Mouse (Mus musculus) c-Kit-negative CD71-positive TER-119-positive erythroid progenitor cells, embryonic 14.5 days (primary cell): ENCODE results near the gene Gpx4.
"Not testable (repeated sequence)": the region's sequence is repeated elsewhere in the genome, so short reads cannot be mapped to it uniquely, and the experiment has no call there.

Experiments
- DNase-seq: peaks from one replicate; pipeline ENCODE4 v3.0.0-alpha.2; 2013; ENCODE audit warnings: low read depth, low spot score

Gpx4 gene

DNA sequence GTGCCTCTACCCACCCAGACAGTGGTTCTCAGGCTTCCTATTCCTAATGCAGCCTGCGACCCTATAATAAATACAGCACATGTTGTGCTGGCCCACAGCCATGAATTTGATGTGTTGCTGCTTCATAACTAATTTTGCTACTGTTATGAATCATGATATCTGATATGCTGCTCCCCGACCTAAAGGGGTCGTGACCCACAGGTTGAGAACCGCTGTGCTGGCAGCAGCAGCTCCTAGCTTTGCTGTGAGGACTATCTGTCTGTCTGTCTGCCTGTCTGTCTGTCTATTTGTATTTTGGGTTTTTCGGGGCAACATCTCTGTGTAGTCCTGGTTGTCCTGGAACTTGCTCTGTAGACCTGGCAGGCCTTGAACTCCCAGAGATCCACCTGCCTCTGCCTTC lies 23.2 kb upstream of the Gpx4 start:
- DNase-seq = no peak

DNA sequence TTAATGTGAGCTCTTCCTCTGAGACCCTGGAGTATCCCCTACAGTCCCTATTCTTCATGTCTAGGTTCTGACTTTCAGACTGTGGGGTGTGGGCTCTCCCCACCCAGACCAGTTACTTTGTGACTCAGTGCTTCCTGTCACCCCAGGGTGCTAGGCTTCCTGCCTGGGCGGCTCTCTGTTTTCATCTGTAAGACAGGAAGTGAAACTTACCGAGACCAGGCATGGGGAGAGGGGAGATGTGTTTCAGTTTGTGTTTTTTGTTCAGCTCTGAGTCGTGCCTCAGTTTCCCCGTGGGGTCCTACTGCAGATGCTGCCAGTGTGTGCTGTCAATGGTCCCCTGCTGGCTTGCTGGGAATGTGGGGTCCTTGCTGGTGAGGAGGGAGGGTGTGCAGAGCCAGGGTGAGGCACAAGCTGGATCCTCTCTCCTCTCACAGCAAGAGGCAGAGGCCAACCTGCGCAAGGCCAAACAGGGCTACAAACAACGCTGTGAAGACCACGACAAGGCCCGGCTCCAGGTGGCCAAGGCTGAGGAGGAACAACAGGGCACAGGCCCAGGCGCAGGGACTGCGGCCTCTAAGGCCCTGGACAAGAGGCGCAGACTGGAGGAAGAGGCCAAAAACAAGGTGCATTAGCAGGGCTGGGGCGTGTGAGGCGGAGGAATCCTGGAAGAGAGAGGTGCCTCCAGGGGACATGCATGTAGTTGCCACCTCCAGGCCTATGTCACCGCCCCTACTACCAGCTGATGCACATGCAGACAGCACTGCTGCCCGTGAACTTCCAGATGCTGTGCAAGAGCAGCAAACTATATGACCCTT lies 22.5 kb upstream of the Gpx4 start:
- no peak for DNase-seq

DNA sequence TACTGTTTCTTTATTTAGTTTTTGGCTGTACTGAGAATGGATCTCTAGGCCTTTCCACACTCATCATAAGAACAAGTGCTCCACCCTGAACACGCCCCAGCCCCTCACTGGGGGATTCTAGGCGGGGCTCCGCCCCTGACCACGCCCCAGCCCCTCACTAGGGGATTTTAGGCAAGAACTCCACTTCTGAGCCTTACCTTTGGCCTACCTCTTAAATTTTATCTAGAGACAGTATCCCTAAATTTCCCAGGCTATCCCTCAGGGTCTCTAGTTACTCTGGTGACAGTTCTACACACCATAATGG lies 22.0 kb upstream of the Gpx4 start:
- DNase-seq = no peak

DNA sequence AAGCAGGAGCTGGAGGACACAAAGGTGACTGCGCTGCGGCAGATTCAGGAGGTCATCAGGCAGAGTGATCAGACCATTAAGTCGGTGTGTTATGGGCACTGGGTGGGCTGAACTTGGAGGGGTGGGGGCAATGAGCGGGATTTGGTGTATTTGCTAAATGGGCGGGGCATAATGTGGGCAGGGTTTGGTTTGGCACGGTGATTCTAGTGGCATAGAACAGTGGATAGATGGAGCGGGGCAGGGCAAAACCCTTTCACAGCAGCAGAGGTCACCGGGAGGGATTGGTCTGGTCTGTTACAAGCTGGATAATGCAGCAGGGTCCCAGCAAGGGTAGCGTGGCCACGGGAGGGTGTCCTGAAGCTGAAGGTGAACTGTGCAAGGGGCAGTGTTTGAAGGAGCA lies 21.5 kb upstream of the Gpx4 start:
- DNase-seq = no peak

DNA sequence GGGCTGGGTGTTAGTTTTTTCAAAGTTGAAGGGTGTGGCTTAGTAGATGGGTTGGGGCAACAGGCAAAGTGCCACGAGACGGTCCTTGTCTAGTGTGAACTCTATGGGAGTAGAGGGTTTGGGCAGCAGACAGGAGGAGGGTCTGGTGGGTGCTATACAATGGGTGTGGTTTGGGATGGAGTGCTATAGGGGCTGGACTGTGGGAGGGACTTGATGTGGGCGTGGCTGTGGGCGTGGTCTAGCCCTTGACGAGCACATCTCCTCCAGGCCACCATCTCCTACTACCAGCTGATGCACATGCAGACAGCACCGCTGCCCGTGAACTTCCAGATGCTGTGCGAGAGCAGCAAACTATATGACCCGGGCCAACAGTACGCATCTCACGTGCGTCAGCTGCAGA lies 21.1 kb upstream of the Gpx4 start:
- no peak for DNase-seq

DNA sequence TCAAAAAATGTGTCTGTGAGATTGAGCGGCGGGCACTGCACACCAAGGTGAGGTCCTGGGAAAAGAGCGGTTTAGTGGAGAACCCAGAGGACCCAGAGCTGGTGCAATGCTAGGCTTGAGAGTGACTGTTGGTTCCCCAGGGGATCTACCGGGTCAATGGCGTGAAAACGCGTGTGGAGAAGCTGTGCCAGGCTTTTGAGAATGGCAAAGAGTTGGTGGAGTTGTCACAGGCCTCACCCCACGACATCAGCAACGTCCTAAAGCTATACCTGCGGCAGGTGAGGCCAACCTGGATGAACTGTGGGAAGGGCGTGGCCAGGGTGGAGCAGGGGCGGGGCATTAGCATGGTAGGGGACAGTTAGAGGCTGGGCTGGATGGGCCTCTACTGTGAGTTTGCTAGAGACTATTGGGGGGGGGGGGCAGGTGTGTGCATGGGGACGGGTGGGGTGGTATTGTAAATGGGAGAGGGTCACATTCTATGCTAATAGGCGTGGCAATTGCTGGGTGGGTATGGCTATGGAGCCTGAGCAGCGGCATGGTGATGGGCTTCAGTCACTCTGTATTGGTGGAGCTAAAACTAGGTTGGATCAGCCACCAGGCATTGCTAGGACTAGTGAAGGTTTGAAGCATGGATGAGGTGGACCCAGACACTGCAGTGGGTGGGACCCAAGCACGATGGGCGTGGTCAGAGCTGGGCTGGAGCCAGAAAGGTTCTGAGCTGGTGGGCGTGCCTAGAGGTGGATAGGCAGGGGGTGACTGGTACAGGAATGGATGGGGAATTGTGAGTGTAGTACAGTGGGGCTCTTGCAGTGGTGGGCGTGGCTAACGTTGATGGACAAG lies 19.1 kb upstream of the Gpx4 start:
- no peak for DNase-seq

DNA sequence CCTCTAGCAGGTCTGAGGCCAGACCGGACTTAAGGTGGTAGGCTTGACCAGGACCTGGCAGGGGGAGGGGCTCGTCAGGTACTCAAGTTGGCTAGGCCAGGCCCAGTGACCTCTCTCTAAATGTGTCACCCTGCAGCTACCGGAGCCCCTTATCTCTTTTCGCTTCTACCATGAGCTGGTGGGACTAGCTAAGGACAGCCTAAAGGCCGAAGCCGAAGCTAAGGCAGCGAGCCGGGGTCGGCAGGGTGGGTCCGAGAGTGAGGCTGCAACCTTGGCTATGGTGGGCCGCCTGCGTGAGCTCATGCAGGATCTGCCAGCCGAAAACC lies 18.5 kb upstream of the Gpx4 start:
- DNase-seq = no peak

DNA sequence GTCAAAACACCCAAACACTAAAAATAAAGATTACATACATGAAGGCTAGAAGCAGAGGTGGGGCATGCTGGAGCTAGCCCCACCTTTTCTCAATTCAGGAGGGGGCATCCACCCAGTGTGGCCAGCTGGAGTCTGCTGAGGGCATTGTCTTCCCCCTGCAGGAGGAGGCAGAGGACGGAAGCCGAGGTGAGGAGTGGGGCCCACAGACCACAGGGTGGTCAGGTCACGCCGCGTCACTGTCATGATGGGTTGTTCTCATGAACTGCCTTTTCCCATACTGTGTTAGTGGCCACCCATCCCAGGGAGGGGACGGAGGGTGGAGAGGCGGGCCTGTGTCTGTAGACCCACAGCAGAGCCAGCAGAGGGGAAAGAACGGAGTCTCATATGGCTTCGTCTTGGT lies 16.8 kb upstream of the Gpx4 start:
- DNase-seq = no peak

DNA sequence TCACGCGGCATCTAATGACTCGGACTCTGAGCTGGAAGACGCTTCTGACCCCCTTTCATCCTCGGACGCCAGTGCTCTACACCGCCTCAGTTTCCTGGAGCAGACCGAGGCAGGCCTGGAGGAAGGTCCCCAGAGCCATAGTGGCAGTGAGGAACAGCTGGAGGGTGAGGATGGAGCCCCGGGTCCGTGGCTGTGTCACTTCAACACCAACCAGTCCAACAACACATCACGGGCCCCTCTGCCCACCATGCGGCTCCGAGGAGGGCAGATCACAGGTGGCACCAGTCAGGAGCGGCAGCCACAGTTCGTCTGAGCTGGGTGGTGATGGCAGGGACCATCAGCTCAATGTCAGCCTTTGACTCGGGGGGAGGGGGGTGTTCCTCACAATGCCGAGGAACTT lies 16.2 kb upstream of the Gpx4 start:
- no peak for DNase-seq

DNA sequence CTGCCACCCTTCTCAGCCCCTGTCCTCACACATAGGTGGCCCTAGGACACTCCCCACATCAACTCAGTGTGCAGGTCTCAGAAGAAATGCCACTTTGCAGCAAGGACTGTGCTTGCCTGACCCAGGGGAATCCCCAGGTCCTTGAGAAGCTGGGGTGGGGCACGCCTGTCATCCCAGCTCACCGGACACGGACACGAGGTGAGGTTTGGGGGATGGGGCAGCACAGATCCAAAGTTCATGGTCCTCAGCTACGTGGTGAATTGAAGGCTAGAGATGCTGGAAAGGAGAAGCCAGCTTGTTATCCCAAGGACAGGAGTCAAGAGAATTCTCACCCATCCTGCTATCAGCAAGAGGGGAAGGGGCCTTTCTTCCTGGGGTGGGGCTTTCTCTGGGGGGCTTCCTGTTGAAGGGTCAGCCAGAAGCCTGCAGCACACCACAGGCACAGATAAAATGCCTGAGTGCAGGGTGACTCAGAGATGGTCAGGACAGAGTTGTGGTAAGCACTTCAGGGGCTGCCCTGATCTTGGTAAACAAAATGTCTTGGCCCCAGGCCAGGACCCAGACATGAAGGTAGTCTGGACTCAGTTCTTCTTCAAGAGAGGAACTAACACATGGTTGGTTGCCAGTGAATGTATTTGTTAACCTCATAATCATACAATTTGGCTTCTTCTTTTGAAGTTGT lies 14.0 kb upstream of the Gpx4 start:
- no peak for DNase-seq

DNA sequence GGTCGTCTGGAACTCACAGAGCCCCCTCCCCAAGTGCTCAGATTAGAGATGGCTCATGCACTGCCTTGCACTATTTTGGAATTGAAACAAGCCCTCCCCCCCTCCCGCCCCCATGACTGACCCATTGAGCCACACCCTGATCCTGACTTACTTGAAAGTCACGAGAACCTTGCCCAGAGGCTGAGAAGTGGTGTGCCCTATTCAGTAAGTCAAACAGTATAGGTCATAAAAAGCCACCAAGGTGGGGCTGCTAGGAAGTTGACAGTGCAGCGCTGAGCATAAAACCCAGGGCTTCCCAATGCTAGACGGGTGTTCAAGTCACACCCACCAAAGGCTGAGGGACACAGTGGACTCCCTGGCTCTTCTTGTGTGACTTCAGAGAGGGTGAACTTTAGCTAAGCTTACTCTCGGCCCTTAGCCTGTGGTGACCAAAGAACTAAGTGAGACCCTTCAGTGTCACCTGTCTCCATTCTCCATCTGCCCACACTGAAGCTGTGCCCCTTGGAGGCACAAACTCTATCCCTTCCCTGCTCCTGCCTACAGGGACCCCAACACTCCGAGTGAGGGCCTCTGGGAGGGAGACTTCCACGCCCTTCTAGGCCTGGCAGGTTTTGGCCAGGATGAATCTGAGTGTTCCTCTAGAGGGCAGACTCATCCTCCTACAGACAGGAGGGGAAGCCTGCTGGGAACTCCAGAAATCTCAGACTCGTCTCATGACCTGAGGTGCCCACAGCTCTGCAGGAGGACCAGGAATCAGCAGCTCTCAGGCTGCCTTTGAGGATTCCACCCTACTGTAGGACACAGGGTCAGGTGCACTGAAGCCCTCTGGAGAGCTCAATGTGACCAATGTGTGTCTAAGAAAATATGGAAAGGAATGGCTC lies 13.2 kb upstream of the Gpx4 start:
- DNase-seq = no peak

DNA sequence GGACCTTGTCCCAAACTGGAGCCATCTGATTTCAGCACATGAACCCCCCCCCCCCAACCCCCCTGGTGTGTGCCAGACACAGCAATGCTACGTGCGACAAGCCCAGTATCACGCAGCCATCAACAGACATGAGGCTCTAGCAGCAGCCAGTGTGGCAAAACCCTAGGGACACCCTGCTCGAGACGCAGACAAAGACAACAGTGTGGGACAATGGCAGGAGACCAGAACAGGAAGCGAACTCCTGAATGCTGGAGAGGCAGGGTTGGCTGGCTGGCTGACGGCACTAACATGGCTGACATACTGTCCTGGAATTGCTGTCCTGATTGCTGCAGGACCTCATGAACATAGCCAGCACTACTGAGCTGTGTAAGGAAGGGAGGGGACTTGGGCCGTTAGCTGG lies 11.8 kb upstream of the Gpx4 start:
- DNase-seq = no peak

DNA sequence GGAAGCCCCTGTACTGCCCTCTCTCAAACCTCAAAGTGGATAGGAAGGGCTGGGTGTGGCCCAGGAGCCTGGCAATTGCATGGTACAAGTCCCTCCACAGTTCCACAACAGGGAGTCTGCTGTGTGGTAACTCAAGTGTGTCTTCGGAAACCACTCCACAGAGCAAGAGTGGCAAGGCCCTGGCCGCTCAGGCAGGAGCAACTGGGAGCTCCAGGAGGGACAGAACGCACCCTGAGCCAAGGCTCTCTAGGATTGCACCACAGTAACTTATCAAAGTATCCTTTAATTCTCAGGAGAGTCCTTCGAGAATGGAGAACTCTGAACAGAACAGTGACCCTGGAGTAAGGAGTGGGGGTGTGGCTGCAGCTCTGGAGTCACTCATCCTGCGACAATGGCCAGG lies 11.3 kb upstream of the Gpx4 start:
- DNase-seq = no peak

DNA sequence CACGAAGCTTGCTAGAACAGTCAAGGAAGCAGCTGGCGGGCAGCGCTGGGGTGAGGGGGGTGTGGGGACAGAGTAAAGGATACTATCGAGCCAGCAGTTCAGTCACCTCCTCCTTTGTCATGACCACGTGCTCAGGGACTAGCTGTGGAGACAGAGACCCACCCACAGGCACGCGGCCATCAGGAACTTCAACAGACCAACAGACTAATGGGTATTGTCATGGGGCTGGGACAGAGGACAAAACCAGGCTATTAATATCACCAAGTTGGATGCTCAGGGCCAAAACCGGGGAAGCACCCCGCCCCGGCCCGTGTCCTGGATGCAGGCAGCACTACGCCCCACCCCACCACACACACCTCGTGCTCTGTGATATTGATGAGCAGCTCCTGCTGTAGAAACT lies 10.1 kb upstream of the Gpx4 start:
- no peak for DNase-seq

DNA sequence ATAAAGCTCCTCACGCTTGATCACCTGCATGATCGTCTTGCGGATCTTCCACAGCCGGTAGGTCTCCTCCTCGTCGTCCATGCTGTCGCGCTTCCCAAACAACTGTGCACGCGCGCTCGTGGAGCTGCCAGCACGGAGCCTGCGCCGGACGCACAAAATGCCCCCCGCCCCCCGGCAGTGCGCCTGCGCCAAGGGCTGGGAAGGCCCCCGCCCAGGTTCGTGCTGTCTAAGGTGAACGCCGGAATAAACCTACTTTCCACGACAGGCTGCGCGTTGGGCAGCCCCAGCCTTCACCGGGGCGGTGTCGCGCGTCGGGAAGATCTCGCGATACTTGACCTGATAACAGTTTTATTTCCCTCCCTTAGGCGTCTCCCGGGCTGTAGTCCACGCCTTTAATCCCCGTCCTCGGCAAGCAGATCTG lies 7.4 kb upstream of the Gpx4 start, which contains the start of gene Polr2e:
Gene Polr2e (minus strand): TSS at position 237 of the 421 bp plus-strand sequence.
- DNase-seq = peak; percentile 96

DNA sequence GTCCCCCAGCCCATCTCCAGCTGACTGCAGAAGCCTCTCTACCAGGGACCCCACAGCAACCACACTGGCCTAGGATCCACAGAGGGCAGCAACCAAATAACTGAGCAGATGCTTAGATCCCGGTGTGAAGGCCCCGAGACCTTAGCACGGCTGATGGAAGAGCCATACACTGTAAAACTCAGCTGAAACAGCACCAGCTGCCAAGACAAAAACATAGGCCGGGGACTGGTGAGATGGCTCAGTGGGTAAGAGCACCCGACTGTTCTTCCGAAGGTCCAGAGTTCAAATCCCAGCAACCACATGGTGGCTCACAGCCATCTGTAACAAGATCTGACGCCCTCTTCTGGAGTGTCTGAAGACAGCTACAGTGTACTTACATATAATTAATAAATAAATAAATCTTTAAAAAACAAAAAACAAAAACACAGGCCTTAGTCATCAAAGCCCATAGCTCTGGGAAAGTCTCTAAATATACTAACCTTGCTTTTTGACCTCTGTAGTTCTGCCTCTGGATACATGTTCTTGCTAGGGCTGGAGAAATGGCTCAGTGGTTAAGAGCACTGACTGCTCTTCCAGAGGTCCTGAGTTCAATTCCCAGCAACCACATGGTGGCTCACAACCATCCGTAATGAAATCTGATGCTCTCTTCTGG lies 5.4 kb upstream of the Gpx4 start:
- DNase-seq = not testable (repeated sequence)

DNA sequence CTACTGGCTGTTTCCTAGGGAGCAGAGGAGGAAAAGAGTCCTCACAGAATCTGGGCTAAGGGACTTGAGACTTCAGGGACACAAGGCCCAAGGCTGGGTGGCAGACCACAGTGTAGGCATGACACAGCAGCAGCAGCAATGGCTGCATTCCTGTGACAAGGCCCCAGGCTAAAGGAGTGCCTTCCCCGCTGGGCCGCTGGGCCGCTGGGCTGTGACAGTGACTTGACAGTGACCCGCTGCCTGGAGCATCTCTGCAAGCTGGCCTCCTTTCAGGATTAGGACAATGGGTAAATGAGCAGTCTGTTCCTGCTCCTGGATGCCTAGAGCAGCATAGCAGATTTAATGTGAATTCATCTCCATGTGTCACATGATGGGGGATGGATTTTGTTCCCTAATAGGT lies 2.9 kb upstream of the Gpx4 start:
- no peak for DNase-seq

DNA sequence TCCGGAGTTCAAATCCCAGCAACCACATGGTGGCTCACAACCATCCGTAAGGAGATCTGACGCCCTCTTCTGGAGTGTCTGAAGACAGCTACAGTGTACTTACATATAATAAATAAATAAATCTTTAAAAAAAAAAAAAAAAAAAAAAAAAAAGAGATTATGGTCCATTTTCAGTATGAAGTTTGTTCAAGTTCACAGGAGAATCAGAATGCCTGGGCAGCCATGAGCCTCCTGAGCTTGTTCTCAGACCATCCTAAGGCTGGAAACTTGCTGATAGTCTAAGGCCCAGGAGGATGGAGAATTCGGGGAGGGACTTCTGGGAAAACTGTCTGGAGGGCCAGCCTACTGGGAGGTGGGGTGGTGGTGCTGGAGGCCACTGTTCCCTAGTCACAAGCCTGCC lies 1.6 kb upstream of the Gpx4 start:
- DNase-seq = not testable (repeated sequence)

DNA sequence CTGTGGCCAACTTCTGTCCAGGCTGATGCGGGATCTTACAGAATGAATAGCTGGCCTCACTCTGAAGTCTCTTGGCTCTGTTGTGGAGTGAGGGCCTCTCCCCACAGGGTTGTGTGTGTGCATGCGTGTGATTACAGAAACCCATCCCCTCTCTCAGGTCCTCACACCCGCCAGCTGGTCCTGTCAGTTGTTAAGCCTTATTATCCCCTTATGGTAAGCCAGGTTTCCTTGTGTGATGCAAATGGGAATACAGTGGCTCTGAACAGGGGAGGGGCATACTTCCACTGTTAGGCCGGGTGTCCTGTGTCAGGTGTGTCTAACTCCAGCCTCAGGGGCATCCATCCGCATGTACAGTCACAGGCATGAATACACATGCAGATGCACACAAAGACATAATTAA lies 1.2 kb upstream of the Gpx4 start:
- DNase-seq = no peak

DNA sequence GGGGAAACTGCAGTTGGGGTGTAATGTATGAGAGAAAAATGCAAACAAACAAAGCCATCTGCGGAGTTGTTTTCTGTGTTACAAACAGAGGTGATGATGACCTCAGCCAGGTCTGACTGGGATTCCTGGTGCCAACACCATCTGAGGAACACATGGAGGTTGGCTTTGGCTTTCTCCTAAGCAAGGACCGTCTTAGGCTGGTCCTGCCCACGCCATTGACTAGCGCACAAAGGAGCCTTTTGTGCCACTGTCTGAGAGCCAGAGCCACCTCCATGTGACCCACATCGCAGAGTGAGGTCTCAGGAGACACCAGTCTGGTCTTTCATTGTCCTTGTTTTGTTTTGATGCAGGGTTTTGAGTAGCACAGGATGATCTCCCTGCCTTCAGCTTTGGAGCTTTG lies 1.4 kb downstream of the Gpx4 start:
- DNase-seq = no peak

DNA sequence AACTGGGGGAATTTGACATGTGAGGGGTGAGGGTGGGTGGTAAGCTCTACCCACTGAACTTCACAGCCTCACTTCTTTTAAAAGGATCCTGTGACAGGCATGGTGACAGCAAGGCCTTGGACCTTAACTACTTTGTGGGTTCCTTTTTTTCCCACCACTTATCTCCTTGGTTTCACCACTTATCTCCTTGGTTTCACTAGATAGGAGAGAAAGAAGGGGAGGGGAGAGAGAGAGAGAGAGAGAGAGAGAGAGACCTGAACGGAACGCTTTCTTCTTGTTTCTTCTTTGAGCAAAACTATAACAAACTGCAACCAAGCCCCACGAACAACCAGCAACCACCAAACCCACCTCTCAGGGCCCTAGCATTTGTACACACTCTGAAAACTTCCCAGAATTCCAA lies 1.9 kb downstream of the Gpx4 start:
- DNase-seq = no peak
